Mouse (Mus musculus) heart, embryonic 15.5 days (tissue): Measurements from ENCODE around the gene Ifna5. TPM values are rescaled to one million over a fixed set of nuclear protein-coding genes. Genes with fewer than 3 reads are reported as not detected.
"Not testable (repeated sequence)": the region's sequence is repeated elsewhere in the genome, so short reads cannot be mapped to it uniquely, and the experiment has no call there.

ENCODE experiments used
- ATAC-seq: fragments of 200-750 bp; cut with Nextera tagmentation; replicated peaks from 2 replicates; pipeline ENCODE4 v1.8.0; 2017; ENCODE audit warnings: low read depth, moderate TSS enrichment; ENCODE audit not compliant: insufficient number of reproducible peaks, insufficient read depth, low FRiP score
- H3K27ac ChIP-seq: fragments of 300-500 bp; sonication (generic); 2 replicates; pipeline ENCODE4 v1.5.1; 2015; ENCODE audit warnings: mild to moderate bottlenecking, inconsistent platforms
- H3K27me3 ChIP-seq: fragments of 300-500 bp; sonication (generic); 2 replicates; pipeline ENCODE4 v1.6.1; 2015; ENCODE audit warnings: inconsistent platforms
- H3K36me3 ChIP-seq: fragments of 300-500 bp; sonication (generic); 2 replicates; pipeline ENCODE4 v1.6.1; 2015; ENCODE audit warnings: mild to moderate bottlenecking, inconsistent platforms
- H3K4me1 ChIP-seq: fragments of 300-500 bp; sonication (generic); replicated peaks from 2 replicates; pipeline ENCODE4 v1.6.1; 2015; ENCODE audit warnings: inconsistent platforms
- H3K4me2 ChIP-seq: fragments of 300-500 bp; sonication (generic); 2 replicates; pipeline ENCODE4 v1.6.1; 2015; ENCODE audit warnings: inconsistent platforms, mild to moderate bottlenecking, moderate library complexity
- H3K4me3 ChIP-seq: fragments of 300-500 bp; sonication (generic); 2 replicates; pipeline ENCODE4 v1.5.1; 2015; ENCODE audit warnings: mild to moderate bottlenecking, inconsistent platforms
- H3K9ac ChIP-seq: fragments of 300-500 bp; sonication (generic); 2 replicates; pipeline ENCODE4 v1.6.1; 2015; ENCODE audit warnings: mild to moderate bottlenecking, inconsistent platforms
- H3K9me3 ChIP-seq: fragments of 300-500 bp; sonication (generic); replicated peaks from 2 replicates; pipeline ENCODE4 v1.6.1; 2016; ENCODE audit warnings: inconsistent platforms
- WGBS: fragments of 180-500 bp; shearing (Covaris S2); methylation state at CpG from one replicate; pipeline ENCODE4 v1.1.7; 2015; ENCODE audit warnings: mixed read lengths; 5-methylcytosine and 5-hydroxymethylcytosine counted together
- polyA plus RNA-seq: library from polyadenylated mRNA; unstranded; fragments of >200 nt; fragmentation: Nextera tagmentation; extraction: Ambion mirVana; gene quantifications from 2 replicates; pipeline ENCODE4 v1.2.1, GENCODE M21; 2015

Ifna5 gene
- polyA plus RNA-seq: not detected in 2 replicates

GRCm38 (mm10) chr4:88835225-88835624 lies at the start of gene Ifna5:
Ifna5 (plus strand) TSS chr4:88835525.
- not testable (repeated sequence) for ATAC-seq, H3K4me1 ChIP-seq, H3K36me3 ChIP-seq, H3K27ac ChIP-seq, H3K9me3 ChIP-seq, H3K27me3 ChIP-seq, H3K9ac ChIP-seq, H3K4me2 ChIP-seq, H3K4me3 ChIP-seq
- 72% methylated on average over 1 of the region's 1 CpGs for WGBS

- WGBS: 0% methylated on average over 4 of the region's 28 CpGs
- not testable (repeated sequence) for H3K4me3 ChIP-seq, H3K4me1 ChIP-seq, H3K9ac ChIP-seq, H3K4me2 ChIP-seq, H3K36me3 ChIP-seq, ATAC-seq, H3K27ac ChIP-seq, H3K9me3 ChIP-seq, H3K27me3 ChIP-seq
Measured at GRCm38 (mm10) chr4:88788402-88788801, 46.9 kb upstream of the Ifna5 start, which contains the start of gene Gm13277. Gm13277 (plus strand) TSS chr4:88788632.

- WGBS: no CpG with 5 or more reads among the region's 28 CpGs
Measured at GRCm38 (mm10) chr4:88791250-88791649, 44.1 kb upstream of the Ifna5 start, which contains the start of gene Gm13278. Gm13278 (plus strand) TSS chr4:88791550.

GRCm38 (mm10) chr4:88793936-88794675 lies 41.2 kb upstream of the Ifna5 start, which contains the start of gene Gm13275:
Gm13275 (plus strand) TSS chr4:88794487.
- WGBS: 0% methylated on average over 14 of the region's 52 CpGs
- not testable (repeated sequence) for H3K27me3 ChIP-seq, H3K4me2 ChIP-seq, H3K9ac ChIP-seq, H3K9me3 ChIP-seq, ATAC-seq, H3K27ac ChIP-seq, H3K4me1 ChIP-seq, H3K4me3 ChIP-seq, H3K36me3 ChIP-seq

More at GRCm38 (mm10) chr4:88791250-88791649, 44.1 kb upstream of the Ifna5 start, which contains the start of gene Gm13278:
- H3K9ac ChIP-seq, H3K36me3 ChIP-seq, ATAC-seq, H3K4me2 ChIP-seq, H3K27me3 ChIP-seq, H3K9me3 ChIP-seq, H3K4me1 ChIP-seq, H3K27ac ChIP-seq, H3K4me3 ChIP-seq: not testable (repeated sequence)

- H3K4me2 ChIP-seq, H3K9me3 ChIP-seq, ATAC-seq, H3K36me3 ChIP-seq, H3K4me1 ChIP-seq, H3K27me3 ChIP-seq, H3K4me3 ChIP-seq, H3K27ac ChIP-seq, H3K9ac ChIP-seq: not testable (repeated sequence)
- WGBS: no CpG with 5 or more reads among the region's 28 CpGs
Measured at GRCm38 (mm10) chr4:88797097-88797496, 38.2 kb upstream of the Ifna5 start, which contains the start of gene Gm13279. Gm13279 (plus strand) TSS chr4:88797397.

GRCm38 (mm10) chr4:88799365-88799764 lies 36.0 kb upstream of the Ifna5 start, which contains the start of gene Gm13285:
Gm13285 (plus strand) TSS chr4:88799665.
- not testable (repeated sequence) for H3K27me3 ChIP-seq, H3K4me1 ChIP-seq, H3K9me3 ChIP-seq, H3K4me3 ChIP-seq, H3K36me3 ChIP-seq, H3K4me2 ChIP-seq, H3K27ac ChIP-seq, ATAC-seq, H3K9ac ChIP-seq
- 8% methylated on average over 6 of the region's 7 CpGs for WGBS

- H3K27ac ChIP-seq, H3K9me3 ChIP-seq, H3K27me3 ChIP-seq, H3K36me3 ChIP-seq, H3K4me1 ChIP-seq, H3K4me3 ChIP-seq, ATAC-seq, H3K9ac ChIP-seq: not testable (repeated sequence)
- 0 out of 2 replicates have a peak within 1 kb of the TSS, but pooled peaks have one; percentile 27 for H3K4me2 ChIP-seq
- WGBS: no CpG with 5 or more reads among the region's 29 CpGs
Measured at GRCm38 (mm10) chr4:88802954-88803353, 32.4 kb upstream of the Ifna5 start, which contains the start of gene Gm13287. Gm13287 (plus strand) TSS chr4:88803254.

- not testable (repeated sequence) for H3K9me3 ChIP-seq
- peak within 1 kb of the TSS; percentile 27; the same call in 1 of the 2 replicates for H3K4me3 ChIP-seq
Measured at GRCm38 (mm10) chr4:88805231-88805630, 30.1 kb upstream of the Ifna5 start, which contains the start of gene Gm13288. Gm13288 (plus strand) TSS chr4:88805531.

GRCm38 (mm10) chr4:88805761-88806160 lies 29.6 kb upstream of the Ifna5 start:
- not testable (repeated sequence) for ATAC-seq, H3K27ac ChIP-seq, H3K4me1 ChIP-seq, H3K9ac ChIP-seq, H3K36me3 ChIP-seq, H3K9me3 ChIP-seq
- 3% methylated on average over 7 of the region's 34 CpGs for WGBS
- H3K27me3 ChIP-seq: peaks cover 10% of the 10 kb centered on the region
- 0 out of 2 replicates have a peak overlapping the region, but pooled peaks have one; percentile 43 for H3K4me2 ChIP-seq
- peak overlapping the region; percentile 27; the same call in 1 of the 2 replicates for H3K4me3 ChIP-seq

More at GRCm38 (mm10) chr4:88805231-88805630, 30.1 kb upstream of the Ifna5 start, which contains the start of gene Gm13288:
- not testable (repeated sequence) for H3K27ac ChIP-seq, H3K4me1 ChIP-seq, H3K36me3 ChIP-seq, H3K9ac ChIP-seq, ATAC-seq
- H3K4me2 ChIP-seq: 0 out of 2 replicates have a peak within 1 kb of the TSS, but pooled peaks have one; percentile 43
- WGBS: no CpG with 5 or more reads among the region's 8 CpGs
- peaks cover 10% of the 10 kb centered on the region for H3K27me3 ChIP-seq

- 52% methylated on average over 3 of the region's 3 CpGs for WGBS
- Histone ChIP-seq H3K27ac (no peak within 1 kb of the TSS), H3K9ac (no peak within 1 kb of the TSS)
Measured at GRCm38 (mm10) chr4:88815928-88816327, 19.4 kb upstream of the Ifna5 start, which contains the start of gene Ifna7. Ifna7 (plus strand) TSS chr4:88816228.

GRCm38 (mm10) chr4:88819659-88820058 lies 15.7 kb upstream of the Ifna5 start, which contains the start of gene Ifna11:
Ifna11 (plus strand) TSS chr4:88819959.
- H3K27ac ChIP-seq: no peak within 1 kb of the TSS
- H3K4me3 ChIP-seq: no peak within 1 kb of the TSS
- H3K36me3 ChIP-seq: no peaks in the 10 kb centered on the region
- no peak within 1 kb of the TSS for H3K9ac ChIP-seq
- H3K4me1 ChIP-seq: no peaks in the 10 kb centered on the region
- H3K9me3 ChIP-seq: no peaks in the 10 kb centered on the region
- 73% methylated on average over 1 of the region's 1 CpGs for WGBS
- ATAC-seq: no peak
- H3K4me2 ChIP-seq: no peak within 1 kb of the TSS
- no peaks in the 10 kb centered on the region for H3K27me3 ChIP-seq

More at GRCm38 (mm10) chr4:88815928-88816327, 19.4 kb upstream of the Ifna5 start, which contains the start of gene Ifna7:
- Histone ChIP-seq H3K9me3 (no peaks in the 10 kb centered on the region), H3K27me3 (no peaks in the 10 kb centered on the region), H3K4me2 (no peak within 1 kb of the TSS), H3K4me3 (no peak within 1 kb of the TSS), H3K4me1 (no peaks in the 10 kb centered on the region), H3K36me3 (no peaks in the 10 kb centered on the region)
- no peak for ATAC-seq
